Mouse (Mus musculus) lung, postnatal 0 days (tissue): ENCODE measurements around the gene Hils1.

Experiments
- CTCF ChIP-seq: IDR thresholded peaks from 2 replicates; pipeline ENCODE4 v1.5.1; 2016; ENCODE audit warnings: antibody characterized with exemption, mild to moderate bottlenecking
- EP300 ChIP-seq: IDR thresholded peaks from 2 replicates; pipeline ENCODE4 v1.6.1; 2016; ENCODE audit warnings: antibody characterized with exemption, mild to moderate bottlenecking, control low read depth

- no peak for TF ChIP-seq CTCF
- TF ChIP-seq EP300 = no peak
Observed at GRCm38 (mm10) chr11:95012075-95012474, 44.7 kb downstream of the Hils1 start.
